Mouse (Mus musculus): ENCODE data around the gene B3galt4.

- no peak for TF ChIP-seq CTCF (IDR thresholded peaks at IDR 0.05; ENCODE audit: borderline replicate concordance, insufficient read depth, low read depth, low read length)
- TF ChIP-seq POLR2A (IDR thresholded peaks at IDR 0.05; ENCODE audit: borderline replicate concordance, insufficient read depth, low read length) = no peak
Measured at GRCm38 (mm10) chr17:33902491-33902890, 48.8 kb downstream of the B3galt4 start.
